Mouse (Mus musculus) megakaryocyte, embryonic 14.5 days (primary cell): ENCODE data around the gene Mybphl.

Source experiments
- FLI1 ChIP-seq: IDR thresholded peaks from 2 replicates; pipeline ENCODE4 v1.6.1; 2012; ENCODE audit warnings: low read length, inconsistent platforms, mixed read lengths
- GATA1 ChIP-seq: IDR thresholded peaks from 3 replicates; pipeline ENCODE4 v1.6.1; 2012; ENCODE audit warnings: mixed read lengths, low read length, inconsistent platforms, borderline replicate concordance

GRCm38 (mm10) chr3:108423006-108423405, 58.3 kb downstream of the Mybphl start:
- no peak for TF ChIP-seq GATA1
- no peak for TF ChIP-seq FLI1
